Comparison of ENCODE assay signal across 23 mouse cellular contexts in genomic region chr4:82288138-82288537, GRCm38 (mm10).
A peak's percentile ranks its signal among the peaks of the same experiment; 100 is the strongest.
DNase-seq lines count a peak whose midpoint lies in the region; TF ChIP-seq lines count a peak whose summit lies in the region.
"Had no signal": no experiment of that assay in that cellular context is flagged by ENCODE, and none has a peak within 500 bp of the region (broad histone marks: within the 10 kb centered on the region; RNA-seq: fewer than 3 reads in every experiment).

No protein-coding gene starts in this region.

- TF ChIP-seq CTCF in heart, adult 2 months (IDR thresholded peaks at IDR 0.05): no peak

- no peak for TF ChIP-seq EP300 in heart, adult 2 months (IDR thresholded peaks at IDR 0.05; ENCODE audit: insufficient read depth, low read depth, low read length)

- H3K27ac ChIP-seq in heart, embryonic 10.5 days: 0 out of 2 replicates have a peak overlapping the region, but pooled peaks have one; percentile 47
- H3K27ac ChIP-seq in heart, adult 2 months: no peak overlapping the region
- H3K27ac ChIP-seq: embryonic facial prominence, embryonic 15.5 days; gastrocnemius, adult 2 months; heart, embryonic 15.5 days; left cerebral cortex, adult 2 months; midbrain, embryonic 13.5 days; neural tube, embryonic 13.5 days; stomach, embryonic 15.5 days had no signal

- no peak for TF ChIP-seq POLR2A in heart, adult 2 months (IDR thresholded peaks at IDR 0.05; ENCODE audit: insufficient read depth, low read depth, low read length)

- WGBS in heart, embryonic 10.5 days: 44% methylated on average over 2 of the region's 2 CpGs
- 17% methylated on average over 2 of the region's 2 CpGs for WGBS in heart, adult 2 months

- H3K9ac ChIP-seq in heart, adult 2 months (ENCODE audit: low read depth, low read length): no peak overlapping the region
- H3K9ac ChIP-seq: embryonic facial prominence, embryonic 15.5 days; heart, embryonic 15.5 days; midbrain, embryonic 13.5 days; neural tube, embryonic 13.5 days; stomach, embryonic 15.5 days had no signal

- H3K4me3 ChIP-seq in heart, embryonic 10.5 days: no peak overlapping the region
- H3K4me3 ChIP-seq in heart, adult 2 months: no peak overlapping the region
- H3K4me3 ChIP-seq: embryonic facial prominence, embryonic 15.5 days; gastrocnemius, adult 2 months; heart, embryonic 15.5 days; left cerebral cortex, adult 2 months; midbrain, embryonic 13.5 days; neural tube, embryonic 13.5 days; stomach, embryonic 15.5 days had no signal

- intact Hi-C loops in heart, adult 2 months (cut with DNase I): no loop called here
- intact Hi-C loops in left cerebral cortex, postnatal 14 days (cut with DNase I): no loop called here
- intact Hi-C loops in left cerebral cortex, postnatal 10 days (cut with DNase I): no loop called here

- H3K79me2 ChIP-seq in heart, adult 2 months (replicated peaks; ENCODE audit: control insufficient read depth, insufficient read depth, low read length): no peaks in the 10 kb centered on the region; the same call in 1 of the 2 replicates

- H3K27me3 ChIP-seq in heart, embryonic 10.5 days (ENCODE audit: insufficient read depth, poor library complexity, severe bottlenecking): no peaks in the 10 kb centered on the region
- no peaks in the 10 kb centered on the region for H3K27me3 ChIP-seq in heart, adult 2 months (ENCODE audit: control insufficient read depth, insufficient read depth, low read length)
- H3K27me3 ChIP-seq: embryonic facial prominence, embryonic 15.5 days; heart, embryonic 15.5 days; midbrain, embryonic 13.5 days; neural tube, embryonic 13.5 days; stomach, embryonic 15.5 days had no signal

- DNase-seq in heart, embryonic 10.5 days (ENCODE audit: low spot score): no peak
- no peak for DNase-seq in heart, adult 2 months
- DNase-seq in left cerebral cortex, postnatal 14 days (ENCODE audit: low spot score in 2 of 2): peak; percentile 15 to 25
- DNase-seq in left cerebral cortex, postnatal 10 days (ENCODE audit: extremely low spot score in 1 of 2, low spot score in 2 of 2): no peak
- peak; percentile 27 for DNase-seq in MN1 (ENCODE audit: low spot score)
- DNase-seq in layer of hippocampus, adult 9-11 months: peak; percentile 48
- DNase-seq in adrenal gland, adult 18-20 months (ENCODE audit: low spot score in 2 of 2): no peak
- DNase-seq: adrenal gland, postnatal 25 days; cerebellum, adult 18-20 months; cerebellum, postnatal 25 days; gastrocnemius, adult 2 months; heart, postnatal 4 days; kidney, adult 11 months; liver; lung, postnatal 10 days; thymus, adult 18-20 months; thymus, postnatal 4 days had no signal

- peaks cover 8% of the 10 kb centered on the region; the same call in 1 of the 2 replicates for H3K4me1 ChIP-seq in heart, embryonic 10.5 days
- no peaks in the 10 kb centered on the region; the same call in 1 of the 2 replicates for H3K4me1 ChIP-seq in heart, adult 2 months (ENCODE audit: control insufficient read depth, insufficient read depth, low read length)
- H3K4me1 ChIP-seq: heart, embryonic 15.5 days; stomach, embryonic 15.5 days had no signal

- no peaks in the 10 kb centered on the region for H3K9me3 ChIP-seq in heart, embryonic 10.5 days
- H3K9me3 ChIP-seq: embryonic facial prominence, embryonic 15.5 days; heart, embryonic 15.5 days; midbrain, embryonic 13.5 days; neural tube, embryonic 13.5 days; stomach, embryonic 15.5 days had no signal

- peaks cover 7% of the 10 kb centered on the region; the same call in 1 of the 2 replicates for H3K36me3 ChIP-seq in heart, embryonic 10.5 days
- no peaks in the 10 kb centered on the region for H3K36me3 ChIP-seq in heart, adult 2 months (ENCODE audit: control insufficient read depth, insufficient read depth, low read length)
- H3K36me3 ChIP-seq: embryonic facial prominence, embryonic 15.5 days; midbrain, embryonic 13.5 days; neural tube, embryonic 13.5 days; stomach, embryonic 15.5 days had no signal

Comparison
In these comparisons a context has a peak if more than half of its experiments do, and no peak if none do; other contexts are left out.
1. DNase-seq: peak in left cerebral cortex, postnatal 14 days (2 of 2), MN1 (single experiment) and layer of hippocampus, adult 9-11 months (single experiment); none in heart, embryonic 10.5 days (single experiment), heart, adult 2 months (0 of 2), left cerebral cortex, postnatal 10 days (0 of 2) and adrenal gland, adult 18-20 months (0 of 2).